Mouse (Mus musculus) limb, embryonic 12.5 days (tissue): ENCODE data around the gene Nxn. TPM values are rescaled to one million over a fixed set of nuclear protein-coding genes. Genes with fewer than 3 reads are reported as not detected.

Experiments used
- ATAC-seq: fragments of 200-750 bp; cut with Nextera tagmentation; 2 replicates; pipeline ENCODE4 v1.8.0; 2017; ENCODE audit warnings: low read depth, moderate TSS enrichment; ENCODE audit not compliant: insufficient number of reproducible peaks, insufficient read depth, low FRiP score, low TSS enrichment
- H3K27ac ChIP-seq: fragments of 300-500 bp; sonication (generic); 2 replicates; pipeline ENCODE4 v1.5.1; 2016; ENCODE audit warnings: mild to moderate bottlenecking, moderate library complexity
- H3K27me3 ChIP-seq: fragments of 300-500 bp; sonication (generic); 2 replicates; pipeline ENCODE4 v1.6.1; 2016; ENCODE audit warnings: mild to moderate bottlenecking, moderate library complexity
- H3K36me3 ChIP-seq: fragments of 300-500 bp; sonication (generic); 2 replicates; pipeline ENCODE4 v1.6.1; 2016; ENCODE audit warnings: mild to moderate bottlenecking, moderate library complexity
- H3K4me1 ChIP-seq: fragments of 300-500 bp; sonication (generic); replicated peaks from 2 replicates; pipeline ENCODE4 v1.6.1; 2016
- H3K4me2 ChIP-seq: fragments of 300-500 bp; sonication (generic); 2 replicates; pipeline ENCODE4 v1.6.1; 2016; ENCODE audit warnings: mild to moderate bottlenecking, moderate library complexity
- H3K4me3 ChIP-seq: fragments of 300-500 bp; sonication (generic); replicated peaks from 2 replicates; pipeline ENCODE4 v1.5.1; 2016; ENCODE audit warnings: mild to moderate bottlenecking
- H3K9ac ChIP-seq: fragments of 300-500 bp; sonication (generic); replicated peaks from 2 replicates; pipeline ENCODE4 v1.6.1; 2016; ENCODE audit warnings: mild to moderate bottlenecking, moderate library complexity
- H3K9me3 ChIP-seq: fragments of 300-500 bp; sonication (generic); 2 replicates; pipeline ENCODE4 v1.6.1; 2016; ENCODE audit warnings: mild to moderate bottlenecking, moderate library complexity
- WGBS: fragments of 180-500 bp; shearing (Covaris S2); methylation state at CpG from one replicate; pipeline ENCODE4 v1.1.7; 2016; 5-methylcytosine and 5-hydroxymethylcytosine counted together
- polyA plus RNA-seq: library from polyadenylated mRNA; unstranded; fragments of >200 nt; fragmentation: Nextera tagmentation; extraction: Ambion mirVana; gene quantifications from 2 replicates; pipeline ENCODE4 v1.2.1, GENCODE M21; 2016

Nxn gene
- polyA plus RNA-seq, 1 experiment from 2014 or later, result 61.2 TPM

- no peak overlapping the region for H3K4me3 ChIP-seq
- WGBS, result 37% methylated on average over 4 of the region's 4 CpGs
- peaks cover 78% of the 10 kb centered on the region for H3K4me1 ChIP-seq
- no peak overlapping the region for H3K4me2 ChIP-seq
- H3K9ac ChIP-seq, result no peak overlapping the region
- no peak for ATAC-seq
- no peaks in the 10 kb centered on the region for H3K27me3 ChIP-seq
- H3K36me3 ChIP-seq, result peaks cover 3% of the 10 kb centered on the region; the same call in 1 of the 2 replicates
- no peaks in the 10 kb centered on the region for H3K9me3 ChIP-seq
- H3K27ac ChIP-seq, result 0 out of 2 replicates have a peak overlapping the region, but pooled peaks have one; percentile 17
Observed at GRCm38 (mm10) chr11:76361422-76361821, 37.5 kb downstream of the Nxn start.

- H3K9me3 ChIP-seq, result no peaks in the 10 kb centered on the region
- H3K36me3 ChIP-seq, result no peaks in the 10 kb centered on the region
- H3K9ac ChIP-seq, result no peak overlapping the region
- H3K4me2 ChIP-seq, result no peak overlapping the region
- ATAC-seq, result no peak
- 0 out of 2 replicates have a peak overlapping the region, but pooled peaks have one; percentile 41 for H3K27ac ChIP-seq
- peaks cover 87% of the 10 kb centered on the region for H3K4me1 ChIP-seq
- H3K4me3 ChIP-seq, result no peak overlapping the region
- 59% methylated on average over 6 of the region's 6 CpGs for WGBS
- no peaks in the 10 kb centered on the region for H3K27me3 ChIP-seq
Observed at GRCm38 (mm10) chr11:76360255-76360654, 38.7 kb downstream of the Nxn start.

GRCm38 (mm10) chr11:76358628-76359320 lies 40.2 kb downstream of the Nxn start:
- no peak for ATAC-seq
- Histone ChIP-seq H3K4me3 (no peak overlapping the region), H3K9me3 (no peaks in the 10 kb centered on the region), H3K27me3 (no peaks in the 10 kb centered on the region), H3K9ac (no peak overlapping the region), H3K4me1 (peaks cover 89% of the 10 kb centered on the region), H3K4me2 (peak overlapping the region; percentile 15), H3K27ac (0 out of 2 replicates have a peak overlapping the region, but pooled peaks have one; percentile 12), H3K36me3 (no peaks in the 10 kb centered on the region)
- 27% methylated on average over 14 of the region's 14 CpGs for WGBS

GRCm38 (mm10) chr11:76357464-76357863 lies 41.5 kb downstream of the Nxn start:
- Histone ChIP-seq H3K36me3 (no peaks in the 10 kb centered on the region), H3K27me3 (no peaks in the 10 kb centered on the region), H3K4me3 (no peak overlapping the region), H3K27ac (no peak overlapping the region; the same call in 1 of the 2 replicates), H3K9me3 (no peaks in the 10 kb centered on the region), H3K4me2 (no peak overlapping the region), H3K9ac (no peak overlapping the region), H3K4me1 (peaks cover 89% of the 10 kb centered on the region)
- ATAC-seq, result no peak
- 84% methylated on average over 12 of the region's 12 CpGs for WGBS

- 83% methylated on average over 11 of the region's 11 CpGs for WGBS
- no peak overlapping the region for H3K4me3 ChIP-seq
- no peaks in the 10 kb centered on the region for H3K27me3 ChIP-seq
- no peak overlapping the region for H3K4me2 ChIP-seq
- peaks cover 94% of the 10 kb centered on the region for H3K4me1 ChIP-seq
- H3K9me3 ChIP-seq, result no peaks in the 10 kb centered on the region
- H3K9ac ChIP-seq, result no peak overlapping the region
- H3K36me3 ChIP-seq, result no peaks in the 10 kb centered on the region
- ATAC-seq, result no peak
- H3K27ac ChIP-seq, result no peak overlapping the region
Observed at GRCm38 (mm10) chr11:76356091-76356490, 42.8 kb downstream of the Nxn start.

GRCm38 (mm10) chr11:76355425-76355824 lies 43.5 kb downstream of the Nxn start:
- H3K27me3 ChIP-seq, result no peaks in the 10 kb centered on the region
- 79% methylated on average over 6 of the region's 6 CpGs for WGBS
- no peak for ATAC-seq
- peaks cover 94% of the 10 kb centered on the region for H3K4me1 ChIP-seq
- no peak overlapping the region for H3K4me2 ChIP-seq
- no peak overlapping the region for H3K9ac ChIP-seq
- H3K4me3 ChIP-seq, result no peak overlapping the region
- no peaks in the 10 kb centered on the region for H3K9me3 ChIP-seq
- no peaks in the 10 kb centered on the region for H3K36me3 ChIP-seq
- no peak overlapping the region for H3K27ac ChIP-seq

GRCm38 (mm10) chr11:76352861-76353558 lies 45.9 kb downstream of the Nxn start:
- Histone ChIP-seq H3K4me2 (no peak overlapping the region), H3K9ac (no peak overlapping the region), H3K4me3 (no peak overlapping the region), H3K27ac (peak overlapping the region; percentile 76), H3K4me1 (peaks cover 87% of the 10 kb centered on the region), H3K9me3 (no peaks in the 10 kb centered on the region), H3K36me3 (no peaks in the 10 kb centered on the region), H3K27me3 (no peaks in the 10 kb centered on the region)
- ATAC-seq, result no peak
- WGBS, result 49% methylated on average over 16 of the region's 16 CpGs

GRCm38 (mm10) chr11:76351624-76352011 lies 47.3 kb downstream of the Nxn start:
- Histone ChIP-seq H3K27ac (no peak overlapping the region), H3K9ac (no peak overlapping the region), H3K36me3 (no peaks in the 10 kb centered on the region), H3K27me3 (no peaks in the 10 kb centered on the region), H3K4me3 (no peak overlapping the region), H3K4me2 (no peak overlapping the region), H3K9me3 (no peaks in the 10 kb centered on the region), H3K4me1 (peaks cover 75% of the 10 kb centered on the region)
- 14% methylated on average over 3 of the region's 3 CpGs for WGBS
- ATAC-seq, result no peak

- H3K36me3 ChIP-seq, result no peaks in the 10 kb centered on the region
- H3K27me3 ChIP-seq, result no peaks in the 10 kb centered on the region
- no peak for ATAC-seq
- peak overlapping the region; percentile 13; the same call in 1 of the 2 replicates for H3K4me2 ChIP-seq
- H3K4me3 ChIP-seq, result no peak overlapping the region
- H3K9ac ChIP-seq, result no peak overlapping the region
- H3K9me3 ChIP-seq, result no peaks in the 10 kb centered on the region
- WGBS, result 12% methylated on average over 10 of the region's 10 CpGs
- peaks cover 73% of the 10 kb centered on the region for H3K4me1 ChIP-seq
- H3K27ac ChIP-seq, result peak overlapping the region; percentile 78
Observed at GRCm38 (mm10) chr11:76350931-76351623, 47.9 kb downstream of the Nxn start.

GRCm38 (mm10) chr11:76349833-76350232 lies 49.1 kb downstream of the Nxn start:
- no peaks in the 10 kb centered on the region for H3K9me3 ChIP-seq
- peak overlapping the region; percentile 19; the same call in 1 of the 2 replicates for H3K4me2 ChIP-seq
- no peak overlapping the region for H3K4me3 ChIP-seq
- peak overlapping the region; percentile 78 for H3K27ac ChIP-seq
- H3K9ac ChIP-seq, result no peak overlapping the region; the same call in 1 of the 2 replicates
- whole genome bisulfite sequencing, result 55% methylated on average over 5 of the region's 5 CpGs
- H3K4me1 ChIP-seq, result peaks cover 61% of the 10 kb centered on the region
- ATAC-seq, result 0 out of 2 replicates have a peak, but pooled peaks have one; percentile 44
- H3K27me3 ChIP-seq, result no peaks in the 10 kb centered on the region
- no peaks in the 10 kb centered on the region for H3K36me3 ChIP-seq

GRCm38 (mm10) chr11:76347589-76347988 lies 51.4 kb downstream of the Nxn start:
- Histone ChIP-seq H3K9ac (no peak overlapping the region), H3K4me1 (peaks cover 54% of the 10 kb centered on the region), H3K9me3 (no peaks in the 10 kb centered on the region), H3K27ac (peak overlapping the region; percentile 14; the same call in 1 of the 2 replicates), H3K4me2 (no peak overlapping the region), H3K4me3 (no peak overlapping the region), H3K27me3 (no peaks in the 10 kb centered on the region), H3K36me3 (no peaks in the 10 kb centered on the region)
- ATAC-seq, result no peak
- WGBS, result 85% methylated on average over 4 of the region's 4 CpGs
